In the genomic region with DNA sequence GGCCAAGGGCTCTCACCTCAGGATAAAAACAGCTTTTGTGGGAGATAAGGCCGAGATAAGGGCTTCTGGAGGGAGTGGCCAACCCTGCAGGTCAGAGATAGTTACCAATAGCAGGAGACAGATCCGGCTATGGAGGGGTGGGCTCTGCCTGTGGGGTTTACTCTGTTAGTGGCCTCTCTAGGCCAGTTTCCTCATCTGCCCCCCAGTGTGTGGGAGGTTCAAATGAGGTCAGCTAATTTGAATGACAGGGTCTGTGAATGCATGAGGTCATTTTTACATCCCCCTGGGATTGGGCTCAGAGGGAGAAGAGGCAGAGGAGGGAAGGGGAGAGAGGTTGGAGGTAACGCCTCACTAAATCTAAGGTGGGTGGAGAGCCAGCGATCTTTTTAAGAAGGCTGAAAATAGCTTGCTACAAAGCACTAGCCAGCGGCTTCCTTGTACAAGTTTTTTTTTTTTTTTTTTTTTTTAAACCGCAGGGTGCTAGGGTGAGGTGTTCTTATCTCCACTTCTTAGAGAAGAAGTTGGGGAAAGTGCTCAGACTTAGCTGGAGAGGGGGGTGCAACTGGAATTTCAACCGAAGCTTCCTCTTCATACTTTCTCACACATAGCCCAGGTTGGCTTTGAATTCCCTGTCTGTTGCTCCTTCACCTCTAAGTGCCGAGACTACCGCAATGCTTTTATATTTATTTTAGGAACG, we compare ENCODE assay signal across 9 mouse cellular contexts. TPM values are rescaled to one million over a fixed set of nuclear protein-coding genes. Genes with fewer than 3 reads are reported as not detected.
DNase-seq lines count a peak whose midpoint lies in the region; ATAC-seq and TF ChIP-seq lines count a peak whose summit lies in the region.
"Had no signal": no experiment of that assay in that cellular context is flagged by ENCODE, and none has a peak within 500 bp of the region (broad histone marks: within the 10 kb centered on the region; RNA-seq: fewer than 3 reads in every experiment).

No protein-coding gene starts in this region.

- no peaks in the 10 kb centered on the region for H3K36me3 ChIP-seq in heart, embryonic 16.5 days (ENCODE audit: control insufficient read depth, insufficient read depth)
- H3K36me3 ChIP-seq in embryonic facial prominence, embryonic 10.5 days (replicated peaks), result no peaks in the 10 kb centered on the region
- H3K36me3 ChIP-seq in intestine, postnatal 0 days (ENCODE audit: control insufficient read depth, insufficient read depth), result no peaks in the 10 kb centered on the region
- H3K36me3 ChIP-seq in neural tube, embryonic 12.5 days, result no peaks in the 10 kb centered on the region
- H3K36me3 ChIP-seq: G1E had no signal

- DNase-seq in heart, postnatal 14 days, result no peak
- DNase-seq in embryonic facial prominence, embryonic 10.5 days (ENCODE audit: low spot score), result no peak
- DNase-seq in spleen, postnatal 14 days (ENCODE audit: low spot score in 2 of 2), result no peak
- DNase-seq in adrenal gland, postnatal 4 days (ENCODE audit: low spot score in 2 of 2), result no peak
- DNase-seq in layer of hippocampus, postnatal 25 days (ENCODE audit: extremely low spot score in 1 of 2, low spot score in 1 of 2), result no peak

- H3K9ac ChIP-seq in heart, embryonic 16.5 days (ENCODE audit: low read length), result 0 out of 2 replicates have a peak overlapping the region, but pooled peaks have one; percentile 3
- H3K9ac ChIP-seq in intestine, postnatal 0 days (ENCODE audit: low read depth, low read length), result no peak overlapping the region
- H3K9ac ChIP-seq in neural tube, embryonic 12.5 days, result no peak overlapping the region

- no peak overlapping the region for H3K27ac ChIP-seq in heart, embryonic 16.5 days (ENCODE audit: low read length)
- H3K27ac ChIP-seq in embryonic facial prominence, embryonic 10.5 days (replicated peaks), result peak overlapping the region; percentile 14; the same call in 1 of the 2 replicates
- H3K27ac ChIP-seq in intestine, postnatal 0 days (ENCODE audit: low read depth, low read length), result no peak overlapping the region
- no peak overlapping the region for H3K27ac ChIP-seq in neural tube, embryonic 12.5 days

- H3K4me3 ChIP-seq in heart, embryonic 16.5 days (ENCODE audit: low read length), result peak overlapping the region; percentile 43
- peak overlapping the region; percentile 48 for H3K4me3 ChIP-seq in embryonic facial prominence, embryonic 10.5 days
- H3K4me3 ChIP-seq in intestine, postnatal 0 days (ENCODE audit: low read depth, low read length), result peak overlapping the region; percentile 26
- H3K4me3 ChIP-seq in neural tube, embryonic 12.5 days, result no peak overlapping the region

- 7% methylated on average over 10 of the region's 10 CpGs for WGBS in heart, embryonic 16.5 days
- WGBS in embryonic facial prominence, embryonic 10.5 days, result 2% methylated on average over 10 of the region's 10 CpGs
- WGBS in intestine, postnatal 0 days, result 4% methylated on average over 10 of the region's 10 CpGs
- WGBS in neural tube, embryonic 12.5 days, result 3% methylated on average over 10 of the region's 10 CpGs

- no peak for TF ChIP-seq CTCF in intestine, postnatal 0 days (IDR thresholded peaks at IDR 0.05; ENCODE audit: low read depth)

- H3K9me3 ChIP-seq in heart, embryonic 16.5 days (replicated peaks; ENCODE audit: control insufficient read depth, low read length), result no peaks in the 10 kb centered on the region; the same call in 1 of the 2 replicates
- H3K9me3 ChIP-seq in embryonic facial prominence, embryonic 10.5 days, result no peaks in the 10 kb centered on the region
- no peaks in the 10 kb centered on the region for H3K9me3 ChIP-seq in intestine, postnatal 0 days (ENCODE audit: control insufficient read depth)
- H3K9me3 ChIP-seq in neural tube, embryonic 12.5 days, result no peaks in the 10 kb centered on the region

- no peak for ATAC-seq in heart, embryonic 16.5 days (replicated peaks; ENCODE audit: extremely low read depth, insufficient read depth, low FRiP score)
- ATAC-seq in intestine, postnatal 0 days, result peak; percentile 28
- peak; percentile 27 for ATAC-seq in neural tube, embryonic 12.5 days (ENCODE audit: low FRiP score, low read depth)

- H3K4me2 ChIP-seq in heart, embryonic 16.5 days (ENCODE audit: low read depth, low read length), result peak overlapping the region; percentile 69
- peak overlapping the region; percentile 63 for H3K4me2 ChIP-seq in intestine, postnatal 0 days (replicated peaks; ENCODE audit: low read depth)
- H3K4me2 ChIP-seq in neural tube, embryonic 12.5 days (replicated peaks), result peak overlapping the region; percentile 47

- peaks cover 15% of the 10 kb centered on the region for H3K27me3 ChIP-seq in heart, embryonic 16.5 days (ENCODE audit: control insufficient read depth, insufficient read depth, low read length)
- peaks cover 43% of the 10 kb centered on the region for H3K27me3 ChIP-seq in embryonic facial prominence, embryonic 10.5 days (replicated peaks; ENCODE audit: low read depth, poor library complexity, severe bottlenecking)
- no peaks in the 10 kb centered on the region for H3K27me3 ChIP-seq in intestine, postnatal 0 days (replicated peaks; ENCODE audit: control insufficient read depth, insufficient read depth, low read length)
- H3K27me3 ChIP-seq in neural tube, embryonic 12.5 days (replicated peaks), result peaks cover 3% of the 10 kb centered on the region; the same call in 1 of the 2 replicates

- intact Hi-C loops in heart, postnatal 14 days (cut with DNase I), result loop anchor here (1.0 to 5.0 kb wide), 3 partner anchors 78 to 1158 kb away; no protein-coding TSS in a partner anchor

- H3K4me1 ChIP-seq in heart, embryonic 16.5 days (ENCODE audit: control insufficient read depth, insufficient read depth, low read length), result peaks cover 3% of the 10 kb centered on the region
- peaks cover 31% of the 10 kb centered on the region for H3K4me1 ChIP-seq in embryonic facial prominence, embryonic 10.5 days
- 0 out of 2 replicates have a peak, but pooled peaks cover 4% of the 10 kb centered on the region for H3K4me1 ChIP-seq in intestine, postnatal 0 days (replicated peaks; ENCODE audit: control insufficient read depth, insufficient read depth, low read length)
- peaks cover 20% of the 10 kb centered on the region for H3K4me1 ChIP-seq in neural tube, embryonic 12.5 days

RNA-seq across cellular contexts. Expression of a gene that starts 20.4 kb away (rescaled TPM):
- polyA plus RNA-seq in heart, embryonic 16.5 days (2015; fragmentation: Nextera tagmentation; extraction: Ambion mirVana), result 0.77 and 3.0 TPM in 2 replicates
- 1 to 10 TPM in 1 of 2 experiments, under 1 TPM in 1; 0.98 to 1.2 TPM for total RNA-seq in heart, postnatal 14 days (2021)
- polyA plus RNA-seq in embryonic facial prominence, embryonic 10.5 days (2016; fragmentation: Nextera tagmentation; extraction: Ambion mirVana), result 4.2 and 4.4 TPM in 2 replicates
- polyA plus RNA-seq in intestine, postnatal 0 days (2015; fragmentation: Nextera tagmentation; extraction: Ambion mirVana), result 16.1 and 18.8 TPM in 2 replicates
- polyA plus RNA-seq in neural tube, embryonic 12.5 days (2016; fragmentation: Nextera tagmentation; extraction: Ambion mirVana), result 13.6 and 15.5 TPM in 2 replicates
- total RNA-seq in adrenal gland, postnatal 4 days (2021), result 10 to 100 TPM; 39.6 to 57.7 TPM
- total RNA-seq in layer of hippocampus, postnatal 25 days (2021), result 100 to 1,000 TPM; 101 to 122 TPM
